Mouse (Mus musculus) cerebellum, postnatal 25 days (tissue): ENCODE data around the gene Cldn19.
"Not testable (repeated sequence)": the region's sequence is repeated elsewhere in the genome, so short reads cannot be mapped to it uniquely, and the experiment has no call there.

Experiments
- DNase-seq, 2 experiments: peaks; one replicate each; pipeline ENCODE4 v3.0.0; 2021; ENCODE audit warnings: mixed read lengths in 2 of 2

Gene Cldn19

GRCm38 (mm10) chr4:119254012-119254618 lies 1.1 kb upstream of the Cldn19 start:
- DNase-seq = no peak

DNA sequence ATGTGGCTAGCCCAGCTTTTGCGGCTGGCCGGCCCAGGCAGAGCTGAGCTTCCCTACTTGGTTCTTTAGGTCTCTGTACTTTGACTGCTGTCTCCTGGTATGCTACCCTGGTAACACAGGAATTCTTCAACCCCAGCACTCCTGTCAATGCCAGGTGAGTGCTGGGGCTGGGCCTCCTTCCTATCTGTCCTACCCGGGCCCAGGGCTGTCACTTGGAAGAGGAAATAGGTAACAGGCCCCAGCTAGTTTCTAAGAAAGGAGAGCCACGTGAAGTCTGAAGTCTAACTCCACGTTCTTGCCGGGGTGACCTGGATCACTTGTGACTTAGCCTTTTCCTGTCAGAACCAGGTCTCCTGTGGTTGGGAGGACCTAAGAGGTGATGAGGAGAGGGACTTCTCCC lies 1.9 kb downstream of the Cldn19 start:
- no peak for DNase-seq

DNA sequence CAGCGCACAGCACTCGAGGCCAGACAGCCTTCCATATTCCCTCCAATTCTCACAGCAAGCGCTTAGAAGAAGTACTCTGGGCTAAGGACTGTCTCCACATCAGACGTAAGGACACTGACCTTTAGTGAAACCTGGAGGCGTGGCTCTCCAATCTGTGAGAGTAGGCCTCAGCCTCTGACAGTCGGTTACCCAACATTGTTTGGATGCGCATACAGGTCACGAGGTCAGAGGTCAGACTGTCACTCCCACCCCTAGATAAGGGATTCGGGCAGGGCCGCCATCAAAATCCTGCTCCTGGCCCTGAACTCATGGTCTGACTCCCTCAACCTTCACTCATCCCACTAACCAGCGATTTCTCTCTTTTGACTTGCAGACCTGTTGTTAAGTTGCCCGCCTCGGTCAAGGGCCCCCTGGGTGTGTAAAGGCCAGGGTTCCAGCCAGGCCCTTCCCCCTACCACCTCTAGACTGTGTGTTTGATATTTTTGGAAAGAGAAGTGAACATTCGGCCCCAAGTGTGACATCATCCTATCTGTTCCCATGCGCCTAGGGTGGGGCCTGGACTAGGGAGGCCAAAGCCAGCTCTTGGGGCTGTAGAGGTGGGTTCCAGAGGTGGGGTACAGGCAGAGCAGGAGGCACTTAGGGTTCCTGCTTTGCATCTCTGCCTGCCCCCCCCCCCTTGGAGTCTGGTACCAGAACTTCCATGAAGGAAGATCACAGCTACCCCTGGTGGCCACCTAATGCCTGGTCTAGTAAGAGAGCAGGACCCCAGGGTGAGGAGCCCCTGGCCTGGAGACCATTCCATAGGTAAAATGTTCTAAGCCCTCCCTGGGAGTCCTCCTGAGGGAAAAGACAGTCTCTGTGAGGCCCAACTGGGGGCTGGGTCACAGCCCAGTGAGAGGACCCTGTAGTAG lies 4.4 kb downstream of the Cldn19 start:
- DNase-seq = no peak

DNA sequence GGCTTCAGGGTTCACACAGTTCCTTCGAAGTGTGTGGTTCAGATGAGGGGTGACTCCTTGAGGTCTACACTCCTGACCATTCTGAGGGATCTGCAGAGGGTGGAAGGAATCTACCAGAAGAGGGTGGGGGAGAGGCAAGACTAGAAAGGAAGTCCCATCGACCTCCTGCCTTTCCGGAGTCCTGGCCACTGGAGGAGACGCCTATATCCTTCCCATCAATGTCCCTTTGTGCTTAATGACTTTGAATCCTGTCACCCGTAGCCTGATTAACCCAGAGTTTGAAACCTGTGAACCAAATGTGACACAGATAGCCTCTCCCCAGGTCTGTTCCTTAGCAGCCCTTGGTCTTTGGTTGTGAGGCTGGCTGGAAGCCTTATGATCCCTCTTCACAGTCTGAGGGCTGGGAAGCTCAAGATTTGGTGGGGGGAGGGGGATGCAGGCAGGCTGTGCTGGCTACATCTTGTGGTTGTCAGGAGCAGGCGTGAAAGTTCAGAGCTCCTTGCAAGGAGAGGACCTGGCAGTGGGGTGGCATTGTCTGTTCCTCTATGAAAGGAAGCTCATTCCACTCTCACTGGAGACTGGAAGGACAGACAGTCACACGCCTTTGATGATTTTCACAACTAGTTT lies 6.0 kb downstream of the Cldn19 start:
- no peak for DNase-seq

- DNase-seq = no peak
These were observed 7.3 kb downstream of the Cldn19 start for GRCm38 (mm10) chr4:119262483-119262882.

- DNase-seq = no peak
These were observed 8.2 kb downstream of the Cldn19 start for GRCm38 (mm10) chr4:119263459-119263858.

- DNase-seq = no peak
These were observed 11.4 kb downstream of the Cldn19 start for GRCm38 (mm10) chr4:119266606-119267005.

DNA sequence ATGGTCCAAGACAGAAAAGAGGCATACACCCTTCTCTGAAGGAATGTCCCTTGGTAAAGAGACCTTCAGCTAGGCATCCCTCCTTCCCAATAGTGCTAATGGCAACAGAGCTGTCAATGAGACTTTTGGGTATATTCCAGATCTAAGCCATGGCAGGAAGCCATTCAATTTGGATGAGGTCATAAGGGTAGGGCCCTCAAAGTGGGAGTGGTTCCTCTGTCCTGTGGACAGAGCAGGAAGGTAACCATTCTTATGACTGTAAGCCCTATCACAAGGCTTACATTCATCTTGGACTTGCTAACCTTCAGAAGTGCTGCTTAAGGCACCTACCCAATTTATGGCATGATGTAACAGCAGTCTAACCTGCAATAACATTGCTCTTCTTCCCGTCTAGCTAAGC lies 19.4 kb downstream of the Cldn19 start:
- no peak for DNase-seq

DNA sequence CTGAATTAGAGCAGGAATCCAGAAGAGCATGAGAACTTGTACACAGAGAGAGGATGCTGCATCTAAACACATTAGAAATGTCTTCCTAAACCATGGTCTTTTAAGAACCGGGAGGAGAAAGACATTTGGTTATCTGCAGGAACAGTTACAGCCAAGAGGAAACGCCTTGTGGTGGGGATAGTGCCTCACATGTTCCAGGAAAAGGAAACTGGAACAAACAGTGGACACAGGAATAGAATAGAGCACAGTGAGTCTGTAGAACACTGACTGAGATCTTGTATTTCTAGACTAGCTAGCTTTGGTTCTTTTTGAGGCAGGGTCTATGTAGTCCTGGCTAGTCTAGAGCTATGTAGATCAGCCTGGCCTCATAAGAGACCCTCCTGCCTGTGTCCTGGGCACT lies 20.0 kb downstream of the Cldn19 start:
- no peak for DNase-seq

GRCm38 (mm10) chr4:119275726-119276125 lies 20.5 kb downstream of the Cldn19 start:
- DNase-seq = no peak

GRCm38 (mm10) chr4:119278784-119279183 lies 23.6 kb downstream of the Cldn19 start:
- not testable (repeated sequence) for DNase-seq

GRCm38 (mm10) chr4:119284861-119285260 lies 29.6 kb downstream of the Cldn19 start:
- no peak for DNase-seq

- DNase-seq = no peak
These were observed 30.1 kb downstream of the Cldn19 start for GRCm38 (mm10) chr4:119285336-119285735.

- no peak for DNase-seq
These were observed 36.7 kb downstream of the Cldn19 start for GRCm38 (mm10) chr4:119291921-119292320.

- peak; percentile 37 to 52 for DNase-seq
These were observed 37.8 kb downstream of the Cldn19 start for GRCm38 (mm10) chr4:119292771-119293573.

- peak in 1 of 2 experiments; percentile 34 for DNase-seq
These were observed 38.5 kb downstream of the Cldn19 start for GRCm38 (mm10) chr4:119293574-119294258.

GRCm38 (mm10) chr4:119294415-119295133 lies 39.4 kb downstream of the Cldn19 start, which contains the start of gene Ybx1:
Ybx1 (minus strand) TSS chr4:119294604.
- DNase-seq = peak; percentile 100

DNA sequence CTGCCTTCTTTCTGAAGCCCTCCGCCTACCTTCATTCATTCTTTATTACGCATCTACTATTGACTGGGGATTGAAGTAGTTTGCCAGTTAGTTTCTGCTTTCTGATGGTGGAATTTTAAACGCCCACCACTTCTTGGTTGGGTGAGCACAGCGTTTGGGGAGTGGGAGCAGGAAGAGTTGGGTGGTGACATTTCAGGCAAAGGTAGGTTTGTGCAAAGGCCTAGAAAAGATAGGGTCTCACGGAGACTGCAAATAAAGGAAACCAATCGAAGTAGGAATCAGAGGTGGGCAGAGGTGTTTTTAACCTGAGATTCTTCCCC lies 39.9 kb downstream of the Cldn19 start:
- peak; percentile 10 to 16 for DNase-seq

DNA sequence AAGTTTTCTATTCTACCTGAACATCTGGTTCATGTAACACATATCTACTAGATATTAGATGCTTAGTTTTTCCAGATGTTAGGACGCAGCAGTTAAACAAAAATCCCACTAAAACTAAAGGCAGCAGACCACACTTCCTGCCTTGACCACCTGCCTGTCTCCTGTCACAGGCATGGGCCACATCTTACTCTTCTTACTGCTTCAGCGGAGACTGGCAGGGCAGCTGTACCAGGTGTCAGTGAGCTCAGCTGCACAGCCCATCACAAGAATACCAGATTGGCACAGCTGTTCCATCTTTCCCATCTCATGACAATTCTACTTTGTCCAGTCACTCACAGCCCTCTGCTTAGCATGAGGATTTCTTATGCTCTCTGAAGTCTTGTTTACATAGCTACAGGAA lies 42.1 kb downstream of the Cldn19 start:
- no peak for DNase-seq

GRCm38 (mm10) chr4:119300761-119301160 lies 45.5 kb downstream of the Cldn19 start:
- no peak for DNase-seq

DNA sequence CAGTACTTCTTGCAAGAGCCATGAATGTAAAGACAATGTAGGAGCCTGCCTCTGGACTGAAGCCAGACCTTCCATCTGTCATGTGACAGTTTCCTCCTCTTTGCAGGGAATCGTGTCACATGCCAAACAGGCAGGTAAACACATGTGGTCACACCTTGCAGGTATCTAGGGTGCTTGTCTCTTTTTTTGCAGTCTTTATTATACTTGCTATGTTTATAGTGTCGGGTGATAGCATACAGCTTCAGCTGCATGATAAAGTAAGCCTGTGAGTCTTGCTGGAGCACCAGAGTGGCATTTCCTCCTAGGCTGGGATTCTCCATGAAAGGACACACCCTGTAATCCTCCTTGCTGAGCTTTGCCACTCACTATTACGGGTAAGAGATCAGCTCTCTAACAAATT lies 46.6 kb downstream of the Cldn19 start:
- no peak for DNase-seq

- no peak for DNase-seq
These were observed 48.1 kb downstream of the Cldn19 start for GRCm38 (mm10) chr4:119303291-119303690.
